ENCODE assay signal across 8 mouse cellular contexts in genomic region chr11:47378843-47379629, GRCm38 (mm10).
DNase-seq lines count a peak whose midpoint lies in the region; ATAC-seq and TF ChIP-seq lines count a peak whose summit lies in the region.

No protein-coding gene starts in this region.

- peak overlapping the region; percentile 41 for H3K9ac ChIP-seq in intestine, embryonic 15.5 days
- H3K9ac ChIP-seq in midbrain, embryonic 12.5 days (replicated peaks): peak overlapping the region; percentile 43
- H3K9ac ChIP-seq in stomach, postnatal 0 days (ENCODE audit: low read length): peak overlapping the region; percentile 59

- no peaks in the 10 kb centered on the region for H3K9me3 ChIP-seq in intestine, embryonic 15.5 days
- H3K9me3 ChIP-seq in midbrain, embryonic 12.5 days: no peaks in the 10 kb centered on the region
- no peaks in the 10 kb centered on the region for H3K9me3 ChIP-seq in stomach, postnatal 0 days (ENCODE audit: control insufficient read depth, low read length)

- no peaks in the 10 kb centered on the region for H3K36me3 ChIP-seq in intestine, embryonic 15.5 days
- H3K36me3 ChIP-seq in midbrain, embryonic 12.5 days: no peaks in the 10 kb centered on the region
- no peaks in the 10 kb centered on the region for H3K36me3 ChIP-seq in stomach, postnatal 0 days (ENCODE audit: control insufficient read depth, insufficient read depth, low read length)

- peak; percentile 29 for DNase-seq in WW6 (ENCODE audit: low read depth, low spot score)
- DNase-seq in embryo, embryonic 11 days: peak; percentile 84
- peak; percentile 61 for DNase-seq in gastrocnemius, postnatal 36 days
- peak; percentile 39 for DNase-seq in left cerebral cortex, postnatal 4 days
- peak; percentile 73 for DNase-seq in stomach, postnatal 0 days (ENCODE audit: low spot score)

- no peak for TF ChIP-seq EP300 in stomach, postnatal 0 days (optimal IDR thresholded peaks at IDR 0.05)

- H3K4me1 ChIP-seq in intestine, embryonic 15.5 days (replicated peaks): 0 out of 2 replicates have a peak, but pooled peaks cover 4% of the 10 kb centered on the region
- H3K4me1 ChIP-seq in midbrain, embryonic 12.5 days: peaks cover 12% of the 10 kb centered on the region
- peaks cover 3% of the 10 kb centered on the region; the same call in 1 of the 2 replicates for H3K4me1 ChIP-seq in stomach, postnatal 0 days (replicated peaks; ENCODE audit: control insufficient read depth, insufficient read depth)

- peak overlapping the region; percentile 77 for H3K4me2 ChIP-seq in intestine, embryonic 15.5 days (replicated peaks)
- peak overlapping the region; percentile 59 for H3K4me2 ChIP-seq in midbrain, embryonic 12.5 days (replicated peaks)
- H3K4me2 ChIP-seq in stomach, postnatal 0 days (replicated peaks; ENCODE audit: low read depth): peak overlapping the region; percentile 68

- intact Hi-C loops in gastrocnemius, postnatal 36 days (cut with DNase I): loop anchor here (5.0 kb wide), 1 partner anchor 132 kb away; no protein-coding TSS in a partner anchor
- intact Hi-C loops in left cerebral cortex, postnatal 4 days (cut with DNase I): no loop called here

- H3K27ac ChIP-seq in intestine, embryonic 15.5 days: peak overlapping the region; percentile 79
- 0 out of 2 replicates have a peak overlapping the region, but pooled peaks have one; percentile 10 for H3K27ac ChIP-seq in midbrain, embryonic 12.5 days (replicated peaks)
- peak overlapping the region; percentile 71 for H3K27ac ChIP-seq in stomach, postnatal 0 days (replicated peaks)

- H3K4me3 ChIP-seq in intestine, embryonic 15.5 days (replicated peaks): peak overlapping the region; percentile 42
- H3K4me3 ChIP-seq in midbrain, embryonic 12.5 days: peak overlapping the region; percentile 30
- peak overlapping the region; percentile 41 for H3K4me3 ChIP-seq in stomach, postnatal 0 days (ENCODE audit: low read depth, low read length)

- H3K27me3 ChIP-seq in intestine, embryonic 15.5 days (replicated peaks): no peaks in the 10 kb centered on the region
- no peaks in the 10 kb centered on the region for H3K27me3 ChIP-seq in midbrain, embryonic 12.5 days
- H3K27me3 ChIP-seq in stomach, postnatal 0 days (ENCODE audit: control insufficient read depth, insufficient read depth, low read length): no peaks in the 10 kb centered on the region

- 7% methylated on average over 25 of the region's 25 CpGs for WGBS in intestine, embryonic 15.5 days
- 10% methylated on average over 25 of the region's 25 CpGs for WGBS in midbrain, embryonic 12.5 days
- WGBS in stomach, postnatal 0 days: 3% methylated on average over 25 of the region's 25 CpGs

- ATAC-seq in intestine, embryonic 15.5 days: peak; percentile 93
- ATAC-seq in midbrain, embryonic 12.5 days (ENCODE audit: low FRiP score, low read depth): peak; percentile 86
- peak; percentile 90 for ATAC-seq in stomach, postnatal 0 days (ENCODE audit: low FRiP score, low TSS enrichment)
- no peak for ATAC-seq in granulocyte monocyte progenitor cell, adult 5-6 weeks (replicated peaks; ENCODE audit: poor library complexity, severe bottlenecking)

- TF ChIP-seq CTCF in stomach, postnatal 0 days (IDR thresholded peaks at IDR 0.05; ENCODE audit: low read depth): no peak

Comparison
In these comparisons a context has a peak if more than half of its experiments do, and no peak if none do; other contexts are left out.
1. DNase-seq: peak in every context shown above with its lines; median percentile 84 in embryo, embryonic 11 days; 73 in stomach, postnatal 0 days; 61 in gastrocnemius, postnatal 36 days; 39 in left cerebral cortex, postnatal 4 days; 29 in WW6.
2. H3K27ac ChIP-seq: peak in every context shown above with its lines; median percentile 79 in intestine, embryonic 15.5 days; 71 in stomach, postnatal 0 days; 10 in midbrain, embryonic 12.5 days.